17 mouse cellular contexts compared by ENCODE assay signal in genomic region chr12:107920716-107921115, GRCm38 (mm10).
A peak's percentile ranks its signal among the peaks of the same experiment; 100 is the strongest.
DNase-seq lines count a peak whose midpoint lies in the region; ATAC-seq and TF ChIP-seq lines count a peak whose summit lies in the region.
"Had no signal": no experiment of that assay in that cellular context is flagged by ENCODE, and none has a peak within 500 bp of the region (broad histone marks: within the 10 kb centered on the region; RNA-seq: fewer than 3 reads in every experiment).

No protein-coding gene starts in this region.

- H3K27me3 ChIP-seq in hindbrain, embryonic 10.5 days (ENCODE audit: insufficient read depth, poor library complexity, severe bottlenecking) = peaks cover 2% of the 10 kb centered on the region; the same call in 1 of the 2 replicates
- no peaks in the 10 kb centered on the region for H3K27me3 ChIP-seq in hindbrain, postnatal 0 days (ENCODE audit: insufficient read depth, low read length)
- no peaks in the 10 kb centered on the region for H3K27me3 ChIP-seq in midbrain, embryonic 12.5 days
- H3K27me3 ChIP-seq in midbrain, postnatal 0 days (ENCODE audit: insufficient read depth, low read length) = no peaks in the 10 kb centered on the region
- H3K27me3 ChIP-seq in forebrain, embryonic 15.5 days = no peaks in the 10 kb centered on the region
- no peaks in the 10 kb centered on the region for H3K27me3 ChIP-seq in lung, postnatal 0 days (replicated peaks; ENCODE audit: insufficient read depth, low read length)
- H3K27me3 ChIP-seq: liver, embryonic 12.5 days; lung, embryonic 15.5 days had no signal

- H3K4me2 ChIP-seq in hindbrain, postnatal 0 days (ENCODE audit: low read depth, low read length) = no peak overlapping the region
- no peak overlapping the region for H3K4me2 ChIP-seq in midbrain, embryonic 12.5 days (replicated peaks)
- no peak overlapping the region for H3K4me2 ChIP-seq in midbrain, postnatal 0 days (ENCODE audit: low read depth, low read length, poor library complexity, severe bottlenecking)
- 0 out of 2 replicates have a peak overlapping the region, but pooled peaks have one; percentile 6 for H3K4me2 ChIP-seq in forebrain, embryonic 15.5 days (replicated peaks)
- no peak overlapping the region for H3K4me2 ChIP-seq in lung, postnatal 0 days (replicated peaks; ENCODE audit: low read depth, low read length)
- H3K4me2 ChIP-seq: liver, embryonic 12.5 days; lung, embryonic 15.5 days had no signal

- peaks cover 38% of the 10 kb centered on the region for H3K4me1 ChIP-seq in hindbrain, embryonic 10.5 days (replicated peaks)
- H3K4me1 ChIP-seq in hindbrain, postnatal 0 days (ENCODE audit: insufficient read depth, low read length) = no peaks in the 10 kb centered on the region
- H3K4me1 ChIP-seq in midbrain, embryonic 12.5 days = peaks cover 38% of the 10 kb centered on the region
- no peaks in the 10 kb centered on the region for H3K4me1 ChIP-seq in midbrain, postnatal 0 days (ENCODE audit: insufficient read depth, low read length)
- peaks cover 6% of the 10 kb centered on the region for H3K4me1 ChIP-seq in cortical plate, adult 2 months (ENCODE audit: control insufficient read depth, insufficient read depth, low read length)
- H3K4me1 ChIP-seq in forebrain, embryonic 15.5 days = peaks cover 61% of the 10 kb centered on the region
- no peaks in the 10 kb centered on the region for H3K4me1 ChIP-seq in lung, postnatal 0 days (ENCODE audit: insufficient read depth, low read depth, low read length)
- H3K4me1 ChIP-seq: liver, embryonic 12.5 days had no signal

- TF ChIP-seq EP300 in lung, postnatal 0 days (IDR thresholded peaks at IDR 0.05) = no peak

- peak overlapping the region; percentile 64 for H3K27ac ChIP-seq in hindbrain, embryonic 10.5 days
- no peak overlapping the region for H3K27ac ChIP-seq in hindbrain, postnatal 0 days
- 0 out of 2 replicates have a peak overlapping the region, but pooled peaks have one; percentile 39 for H3K27ac ChIP-seq in midbrain, embryonic 12.5 days (replicated peaks)
- no peak overlapping the region for H3K27ac ChIP-seq in midbrain, postnatal 0 days (ENCODE audit: low read depth, low read length)
- peak overlapping the region; percentile 6; the same call in 1 of the 2 replicates for H3K27ac ChIP-seq in cortical plate, adult 2 months (ENCODE audit: insufficient read depth, low read length)
- peak overlapping the region; percentile 73 for H3K27ac ChIP-seq in forebrain, embryonic 15.5 days (replicated peaks)
- H3K27ac ChIP-seq in lung, postnatal 0 days (ENCODE audit: low read length) = no peak overlapping the region
- H3K27ac ChIP-seq: limb, embryonic 10.5 days; liver, embryonic 12.5 days; lung, embryonic 15.5 days had no signal

- no peak overlapping the region for H3K9ac ChIP-seq in hindbrain, postnatal 0 days (replicated peaks; ENCODE audit: low read length)
- no peak overlapping the region for H3K9ac ChIP-seq in midbrain, embryonic 12.5 days (replicated peaks)
- H3K9ac ChIP-seq in midbrain, postnatal 0 days (replicated peaks; ENCODE audit: low read length, poor library complexity, severe bottlenecking) = no peak overlapping the region
- peak overlapping the region; percentile 25; the same call in 1 of the 2 replicates for H3K9ac ChIP-seq in forebrain, embryonic 15.5 days (replicated peaks)
- H3K9ac ChIP-seq in lung, postnatal 0 days (replicated peaks; ENCODE audit: low read depth) = no peak overlapping the region
- H3K9ac ChIP-seq: liver, embryonic 12.5 days; lung, embryonic 15.5 days had no signal

- ATAC-seq in hindbrain, postnatal 0 days = no peak
- ATAC-seq in midbrain, embryonic 12.5 days (ENCODE audit: low FRiP score, low read depth) = no peak
- ATAC-seq in midbrain, postnatal 0 days (ENCODE audit: low FRiP score) = no peak
- no peak for ATAC-seq in forebrain, embryonic 15.5 days (replicated peaks)
- no peak for ATAC-seq in lung, postnatal 0 days
- ATAC-seq: intestine, embryonic 16.5 days; liver, embryonic 12.5 days had no signal

- peaks cover 16% of the 10 kb centered on the region for H3K9me3 ChIP-seq in hindbrain, embryonic 10.5 days
- H3K9me3 ChIP-seq in hindbrain, postnatal 0 days (ENCODE audit: low read length) = no peaks in the 10 kb centered on the region
- H3K9me3 ChIP-seq in midbrain, embryonic 12.5 days = peaks cover 16% of the 10 kb centered on the region
- H3K9me3 ChIP-seq in midbrain, postnatal 0 days (ENCODE audit: low read length) = peaks cover 4% of the 10 kb centered on the region; the same call in 1 of the 2 replicates
- no peaks in the 10 kb centered on the region for H3K9me3 ChIP-seq in forebrain, embryonic 15.5 days
- no peaks in the 10 kb centered on the region for H3K9me3 ChIP-seq in lung, postnatal 0 days (ENCODE audit: low read length)

- DNase-seq in hindbrain, embryonic 10.5 days (ENCODE audit: low spot score) = no peak
- no peak for DNase-seq in hindbrain, postnatal 0 days (ENCODE audit: low spot score)
- DNase-seq in midbrain, postnatal 0 days (ENCODE audit: low spot score) = no peak
- DNase-seq in urinary bladder, postnatal 4 days (ENCODE audit: low spot score in 2 of 2) = no peak
- DNase-seq in lung, postnatal 0 days (ENCODE audit: low spot score) = no peak
- DNase-seq: adrenal gland, adult 8-10 months; cerebellum, adult 8-10 months; gastrocnemius, postnatal 10 days; kidney, postnatal 10 days had no signal

- no peak overlapping the region for H3K4me3 ChIP-seq in hindbrain, embryonic 10.5 days
- no peak overlapping the region for H3K4me3 ChIP-seq in hindbrain, postnatal 0 days (ENCODE audit: low read length)
- H3K4me3 ChIP-seq in midbrain, embryonic 12.5 days = no peak overlapping the region
- H3K4me3 ChIP-seq in midbrain, postnatal 0 days (ENCODE audit: low read depth, low read length) = no peak overlapping the region
- no peak overlapping the region for H3K4me3 ChIP-seq in cortical plate, adult 2 months (ENCODE audit: insufficient read depth, low read length)
- no peak overlapping the region for H3K4me3 ChIP-seq in forebrain, embryonic 15.5 days
- H3K4me3 ChIP-seq in lung, postnatal 0 days (ENCODE audit: low read depth, low read length) = no peak overlapping the region
- H3K4me3 ChIP-seq: limb, embryonic 10.5 days; liver, embryonic 12.5 days; lung, embryonic 15.5 days; myocyte had no signal

- no peak for TF ChIP-seq CTCF in hindbrain, postnatal 0 days (IDR thresholded peaks at IDR 0.05; ENCODE audit: low read depth)
- TF ChIP-seq CTCF in midbrain, postnatal 0 days (IDR thresholded peaks at IDR 0.05) = no peak
- no peak for TF ChIP-seq CTCF in cortical plate, adult 2 months (IDR thresholded peaks at IDR 0.05; ENCODE audit: extremely low read depth, insufficient read depth, low read length)
- TF ChIP-seq CTCF in lung, postnatal 0 days (IDR thresholded peaks at IDR 0.05) = no peak

- TF ChIP-seq POLR2A in cortical plate, adult 2 months (IDR thresholded peaks at IDR 0.05; ENCODE audit: extremely low read depth, insufficient read depth, low read length) = no peak

- WGBS in hindbrain, embryonic 10.5 days = 84% methylated on average over 13 of the region's 13 CpGs
- WGBS in hindbrain, postnatal 0 days = 63% methylated on average over 13 of the region's 13 CpGs
- WGBS in midbrain, embryonic 12.5 days = 74% methylated on average over 13 of the region's 13 CpGs
- WGBS in midbrain, postnatal 0 days = 67% methylated on average over 13 of the region's 13 CpGs
- 47% methylated on average over 13 of the region's 13 CpGs for WGBS in forebrain, embryonic 15.5 days
- WGBS in lung, postnatal 0 days = 62% methylated on average over 13 of the region's 13 CpGs

- peaks cover 19% of the 10 kb centered on the region for H3K36me3 ChIP-seq in hindbrain, embryonic 10.5 days
- no peaks in the 10 kb centered on the region for H3K36me3 ChIP-seq in hindbrain, postnatal 0 days (ENCODE audit: insufficient read depth, low read length)
- peaks cover 20% of the 10 kb centered on the region for H3K36me3 ChIP-seq in midbrain, embryonic 12.5 days
- H3K36me3 ChIP-seq in midbrain, postnatal 0 days (ENCODE audit: insufficient read depth, low read length) = peaks cover 12% of the 10 kb centered on the region
- peaks cover 17% of the 10 kb centered on the region for H3K36me3 ChIP-seq in forebrain, embryonic 15.5 days
- no peaks in the 10 kb centered on the region for H3K36me3 ChIP-seq in lung, postnatal 0 days (ENCODE audit: insufficient read depth, low read length)

Comparison
In these comparisons a context has a peak if more than half of its experiments do, and no peak if none do; other contexts are left out.
1. H3K27ac ChIP-seq: peak in hindbrain, embryonic 10.5 days (single experiment), midbrain, embryonic 12.5 days (single experiment), cortical plate, adult 2 months (single experiment) and forebrain, embryonic 15.5 days (single experiment); none in hindbrain, postnatal 0 days (single experiment), midbrain, postnatal 0 days (single experiment) and lung, postnatal 0 days (single experiment).